Mouse (Mus musculus) gastrocnemius, postnatal 14 days (tissue): ENCODE measurements around the gene Hyal1. TPM values are rescaled to one million over a fixed set of nuclear protein-coding genes. Genes with fewer than 3 reads are reported as not detected.

Experiments used
- DNase-seq: peaks from one replicate; pipeline ENCODE4 v3.0.0; 2021; ENCODE audit warnings: mixed read lengths
- intact Hi-C: fragments of 180-260 bp; cut with DNase I; formaldehyde crosslinking; loops from one replicate; pipeline ENCODE4 v1.15.1; 2025; ENCODE audit warnings: low total_unique reads
- total RNA-seq, 2 experiments: library from RNA; stranded (reverse); gene quantifications; 2 replicates each; pipeline ENCODE4 v1.2.3; 2021

The Hyal1 gene
- total RNA-seq, 2 experiments from 2014 or later = 2.6 to 2.7 TPM

- intact Hi-C loops = no loop called here
- no peak for DNase-seq
These were observed 32.7 kb downstream of the Hyal1 start for GRCm38 (mm10) chr9:107609433-107609830.

GRCm38 (mm10) chr9:107611456-107612190 lies 34.9 kb downstream of the Hyal1 start:
- peak; percentile 30 for DNase-seq
- intact Hi-C loops = no loop called here

GRCm38 (mm10) chr9:107612191-107612944 lies 35.6 kb downstream of the Hyal1 start:
- intact Hi-C loops = no loop called here
- peak; percentile 99 for DNase-seq

GRCm38 (mm10) chr9:107612945-107613569 lies 36.3 kb downstream of the Hyal1 start:
- intact Hi-C loops = no loop called here
- DNase-seq = peak; percentile 41

GRCm38 (mm10) chr9:107615035-107615434 lies 38.3 kb downstream of the Hyal1 start:
- intact Hi-C loops = no loop called here
- DNase-seq = peak; percentile 16

GRCm38 (mm10) chr9:107617461-107617860 lies 40.7 kb downstream of the Hyal1 start:
- intact Hi-C loops = no loop called here
- no peak for DNase-seq

- DNase-seq = no peak
These were observed 41.4 kb downstream of the Hyal1 start for GRCm38 (mm10) chr9:107618098-107618497.

GRCm38 (mm10) chr9:107618778-107619545 lies 42.2 kb downstream of the Hyal1 start:
- DNase-seq = no peak
- intact Hi-C loops = no loop called here

More at GRCm38 (mm10) chr9:107618098-107618497, 41.4 kb downstream of the Hyal1 start:
- intact Hi-C loops = no loop called here

- no peak for DNase-seq
These were observed 42.8 kb downstream of the Hyal1 start for GRCm38 (mm10) chr9:107619546-107619879.

GRCm38 (mm10) chr9:107620954-107621353 lies 44.2 kb downstream of the Hyal1 start:
- DNase-seq = no peak
- intact Hi-C loops = no loop called here

More at GRCm38 (mm10) chr9:107619546-107619879, 42.8 kb downstream of the Hyal1 start:
- intact Hi-C loops = no loop called here

- intact Hi-C loops = no loop called here
- no peak for DNase-seq
These were observed 47.8 kb downstream of the Hyal1 start for GRCm38 (mm10) chr9:107624539-107624938.

- intact Hi-C loops = no loop called here
These were observed 48.2 kb downstream of the Hyal1 start for GRCm38 (mm10) chr9:107624951-107625350.

GRCm38 (mm10) chr9:107625351-107626128 lies 48.8 kb downstream of the Hyal1 start:
- DNase-seq = no peak
- intact Hi-C loops = no loop called here

More at GRCm38 (mm10) chr9:107624951-107625350, 48.2 kb downstream of the Hyal1 start:
- DNase-seq = no peak

GRCm38 (mm10) chr9:107626158-107626843 lies 49.6 kb downstream of the Hyal1 start:
- DNase-seq = no peak
- intact Hi-C loops = no loop called here

- intact Hi-C loops = no loop called here
- DNase-seq = peak; percentile 88
These were observed 50.1 kb downstream of the Hyal1 start for GRCm38 (mm10) chr9:107626844-107627277.

GRCm38 (mm10) chr9:107627387-107628255 lies 50.9 kb downstream of the Hyal1 start:
- intact Hi-C loops = no loop called here
- no peak for DNase-seq

GRCm38 (mm10) chr9:107628721-107629410 lies 52.1 kb downstream of the Hyal1 start:
- DNase-seq = peak; percentile 59
- intact Hi-C loops = no loop called here
